Mouse (Mus musculus): ENCODE measurements around the gene Cnnm4. TPM values are rescaled to one million over a fixed set of nuclear protein-coding genes. Genes with fewer than 3 reads are reported as not detected.

Cnnm4 gene
- total and polyA plus RNA-seq, 2 experiments: 2.3 to 2.7 TPM

GRCm38 (mm10) chr1:36552506-36552905, 81.1 kb downstream of the Cnnm4 start:
- Histone ChIP-seq H3K27me3 (ENCODE audit: control insufficient read depth, insufficient read depth, low read length) (no peaks in the 10 kb centered on the region), H3K4me1 (ENCODE audit: control insufficient read depth, insufficient read depth, low read length) (peaks cover 5% of the 10 kb centered on the region; the same call in 1 of the 2 replicates), H3K4me3 (ENCODE audit: insufficient read depth, low read depth, low read length) (no peak overlapping the region), H3K27ac (replicated peaks; ENCODE audit: insufficient read depth, low read depth, low read length) (no peak overlapping the region), H3K36me3 (ENCODE audit: control insufficient read depth, insufficient read depth, low read length) (0 out of 2 replicates have a peak, but pooled peaks cover 2% of the 10 kb centered on the region), H3K9ac (ENCODE audit: low read depth, low read length) (no peak overlapping the region), H3K79me2 (ENCODE audit: control insufficient read depth, insufficient read depth, low read length) (no peaks in the 10 kb centered on the region)
- DNase-seq (ENCODE audit: extremely low read depth, low read depth, low spot score): no peak
- 89% methylated on average over 16 of the region's 16 CpGs for WGBS
- TF ChIP-seq CTCF (IDR thresholded peaks at IDR 0.05; ENCODE audit: low read depth, low read length) (no peak), POLR2A (IDR thresholded peaks at IDR 0.05; ENCODE audit: extremely low read depth, insufficient read depth, low read length) (no peak)

GRCm38 (mm10) chr1:36554633-36555399, 83.4 kb downstream of the Cnnm4 start:
- no peak for DNase-seq (ENCODE audit: extremely low read depth, low read depth, low spot score)
- Histone ChIP-seq H3K27ac (replicated peaks; ENCODE audit: insufficient read depth, low read depth, low read length) (peak overlapping the region; percentile 42), H3K4me3 (ENCODE audit: insufficient read depth, low read depth, low read length) (no peak overlapping the region; the same call in 1 of the 2 replicates), H3K27me3 (ENCODE audit: control insufficient read depth, insufficient read depth, low read length) (no peaks in the 10 kb centered on the region), H3K9ac (ENCODE audit: low read depth, low read length) (peak overlapping the region; percentile 24; the same call in 1 of the 2 replicates), H3K79me2 (ENCODE audit: control insufficient read depth, insufficient read depth, low read length) (no peaks in the 10 kb centered on the region), H3K36me3 (ENCODE audit: control insufficient read depth, insufficient read depth, low read length) (0 out of 2 replicates have a peak, but pooled peaks cover 2% of the 10 kb centered on the region), H3K4me1 (ENCODE audit: control insufficient read depth, insufficient read depth, low read length) (peaks cover 5% of the 10 kb centered on the region; the same call in 1 of the 2 replicates)
- no peak for TF ChIP-seq POLR2A (IDR thresholded peaks at IDR 0.05; ENCODE audit: extremely low read depth, insufficient read depth, low read length)
- TF ChIP-seq CTCF (IDR thresholded peaks at IDR 0.05; ENCODE audit: low read depth, low read length): no peak
- WGBS: 71% methylated on average over 21 of the region's 21 CpGs

GRCm38 (mm10) chr1:36555798-36556395, 84.5 kb downstream of the Cnnm4 start:
- peaks cover 5% of the 10 kb centered on the region; the same call in 1 of the 2 replicates for H3K4me1 ChIP-seq (ENCODE audit: control insufficient read depth, insufficient read depth, low read length)
- DNase-seq (ENCODE audit: extremely low read depth, low read depth, low spot score): no peak
- peak overlapping the region; percentile 99 for H3K9ac ChIP-seq (ENCODE audit: low read depth, low read length)
- no peak for TF ChIP-seq CTCF (IDR thresholded peaks at IDR 0.05; ENCODE audit: low read depth, low read length)
- no peak for TF ChIP-seq POLR2A (IDR thresholded peaks at IDR 0.05; ENCODE audit: extremely low read depth, insufficient read depth, low read length)
- H3K79me2 ChIP-seq (ENCODE audit: control insufficient read depth, insufficient read depth, low read length): no peaks in the 10 kb centered on the region
- H3K36me3 ChIP-seq (ENCODE audit: control insufficient read depth, insufficient read depth, low read length): 0 out of 2 replicates have a peak, but pooled peaks cover 2% of the 10 kb centered on the region
- H3K4me3 ChIP-seq (ENCODE audit: insufficient read depth, low read depth, low read length): peak overlapping the region; percentile 74
- WGBS: 66% methylated on average over 8 of the region's 8 CpGs
- no peaks in the 10 kb centered on the region for H3K27me3 ChIP-seq (ENCODE audit: control insufficient read depth, insufficient read depth, low read length)
- H3K27ac ChIP-seq (replicated peaks; ENCODE audit: insufficient read depth, low read depth, low read length): peak overlapping the region; percentile 73

- no peaks in the 10 kb centered on the region for H3K79me2 ChIP-seq (ENCODE audit: control insufficient read depth, insufficient read depth, low read length)
- H3K4me1 ChIP-seq (ENCODE audit: control insufficient read depth, insufficient read depth, low read length): peaks cover 5% of the 10 kb centered on the region; the same call in 1 of the 2 replicates
- peak overlapping the region; percentile 99 for H3K9ac ChIP-seq (ENCODE audit: low read depth, low read length)
- H3K27ac ChIP-seq (replicated peaks; ENCODE audit: insufficient read depth, low read depth, low read length): peak overlapping the region; percentile 74
- 2% methylated on average over 52 of the region's 52 CpGs for WGBS
- H3K4me3 ChIP-seq (ENCODE audit: insufficient read depth, low read depth, low read length): peak overlapping the region; percentile 74
- peak; percentile 55 for DNase-seq (ENCODE audit: extremely low read depth, low read depth, low spot score)
- TF ChIP-seq POLR2A (IDR thresholded peaks at IDR 0.05; ENCODE audit: extremely low read depth, insufficient read depth, low read length) (peak; percentile 77; the same call in 1 of the 2 replicates), CTCF (IDR thresholded peaks at IDR 0.05; ENCODE audit: low read depth, low read length) (peak; percentile 77)
- H3K36me3 ChIP-seq (ENCODE audit: control insufficient read depth, insufficient read depth, low read length): no peaks in the 10 kb centered on the region
- H3K27me3 ChIP-seq (ENCODE audit: control insufficient read depth, insufficient read depth, low read length): no peaks in the 10 kb centered on the region
These were observed 85.4 kb downstream of the Cnnm4 start for GRCm38 (mm10) chr1:36556553-36557456.

- 1% methylated on average over 48 of the region's 48 CpGs for WGBS
- DNase-seq (ENCODE audit: extremely low read depth, low read depth, low spot score): no peak
- peaks cover 5% of the 10 kb centered on the region; the same call in 1 of the 2 replicates for H3K4me1 ChIP-seq (ENCODE audit: control insufficient read depth, insufficient read depth, low read length)
- peak overlapping the region; percentile 74 for H3K4me3 ChIP-seq (ENCODE audit: insufficient read depth, low read depth, low read length)
- TF ChIP-seq CTCF (IDR thresholded peaks at IDR 0.05; ENCODE audit: low read depth, low read length) (no peak), POLR2A (IDR thresholded peaks at IDR 0.05; ENCODE audit: extremely low read depth, insufficient read depth, low read length) (0 out of 2 replicates have a peak, but pooled peaks have one; percentile 18)
- no peaks in the 10 kb centered on the region for H3K36me3 ChIP-seq (ENCODE audit: control insufficient read depth, insufficient read depth, low read length)
- H3K9ac ChIP-seq (ENCODE audit: low read depth, low read length): peak overlapping the region; percentile 99
- no peaks in the 10 kb centered on the region for H3K79me2 ChIP-seq (ENCODE audit: control insufficient read depth, insufficient read depth, low read length)
- no peaks in the 10 kb centered on the region for H3K27me3 ChIP-seq (ENCODE audit: control insufficient read depth, insufficient read depth, low read length)
- H3K27ac ChIP-seq (replicated peaks; ENCODE audit: insufficient read depth, low read depth, low read length): peak overlapping the region; percentile 72
These were observed 86.1 kb downstream of the Cnnm4 start for GRCm38 (mm10) chr1:36557457-36558011.

Other genes with a start within 250 kb of the Cnnm4 start
- 44.5 and 49.0 TPM in 2 replicates for gene Uggt1, start 226.9 kb upstream of the Cnnm4 start, total RNA-seq (2014; rRNA removed)
- 11.6 and 12.6 TPM in 2 replicates for gene Uggt1, start 226.9 kb upstream of the Cnnm4 start, polyA plus RNA-seq (2012; rRNA removed)
- gene Neurl3, start 196.9 kb upstream of the Cnnm4 start, total RNA-seq (2014; rRNA removed): 3.3 and 4.0 TPM in 2 replicates
- gene Neurl3, start 196.9 kb upstream of the Cnnm4 start, polyA plus RNA-seq (2012; rRNA removed): 3.6 and 5.3 TPM in 2 replicates
- gene Arid5a, start 163.9 kb upstream of the Cnnm4 start, total RNA-seq (2014; rRNA removed): 0.67 and 1.7 TPM in 2 replicates
- gene Arid5a, start 163.9 kb upstream of the Cnnm4 start, polyA plus RNA-seq (2012; rRNA removed): 1.7 and 3.8 TPM in 2 replicates
- gene Kansl3, start 102.4 kb upstream of the Cnnm4 start, total RNA-seq (2014; rRNA removed): 14.9 and 21.7 TPM in 2 replicates
- gene Kansl3, start 102.4 kb upstream of the Cnnm4 start, polyA plus RNA-seq (2012; rRNA removed): 20.8 and 25.4 TPM in 2 replicates
- gene Fer1l5, start 99.3 kb upstream of the Cnnm4 start, total RNA-seq (2014; rRNA removed): not detected in 2 replicates
- gene Fer1l5, start 99.3 kb upstream of the Cnnm4 start, polyA plus RNA-seq (2012; rRNA removed): not detected in 2 replicates
- 5.1 and 7.9 TPM in 2 replicates for gene Lman2l, start 26.3 kb upstream of the Cnnm4 start, total RNA-seq (2014; rRNA removed)
- gene Lman2l, start 26.3 kb upstream of the Cnnm4 start, polyA plus RNA-seq (2012; rRNA removed): 7.7 and 9.3 TPM in 2 replicates
- gene Cnnm3, start 40.2 kb downstream of the Cnnm4 start, total RNA-seq (2014; rRNA removed): 4.4 and 6.8 TPM in 2 replicates
- gene Cnnm3, start 40.2 kb downstream of the Cnnm4 start, polyA plus RNA-seq (2012; rRNA removed): 11.3 and 14.1 TPM in 2 replicates
- gene Ankrd23, start 65.3 kb downstream of the Cnnm4 start, total RNA-seq (2014; rRNA removed): 1.8 and 2.0 TPM in 2 replicates
- gene Ankrd23, start 65.3 kb downstream of the Cnnm4 start, polyA plus RNA-seq (2012; rRNA removed): 3.5 and 5.1 TPM in 2 replicates
- not detected in 2 replicates for gene Gm42417, start 67.8 kb downstream of the Cnnm4 start, total RNA-seq (2014; rRNA removed)
- gene Gm42417, start 67.8 kb downstream of the Cnnm4 start, polyA plus RNA-seq (2012; rRNA removed): not detected in 2 replicates
- gene Ankrd39, start 75.8 kb downstream of the Cnnm4 start, total RNA-seq (2014; rRNA removed): 2.6 and 4.9 TPM in 2 replicates
- gene Ankrd39, start 75.8 kb downstream of the Cnnm4 start, polyA plus RNA-seq (2012; rRNA removed): 7.7 and 9.4 TPM in 2 replicates
- gene Sema4c, start 86.7 kb downstream of the Cnnm4 start, total RNA-seq (2014; rRNA removed): 1.5 and 2.2 TPM in 2 replicates
- gene Sema4c, start 86.7 kb downstream of the Cnnm4 start, polyA plus RNA-seq (2012; rRNA removed): 1.4 and 2.4 TPM in 2 replicates
- gene Fam178b, start 211.6 kb downstream of the Cnnm4 start, total RNA-seq (2014; rRNA removed): 0.18 TPM in 1 of 2 replicates, not detected in the other
- 0.11 TPM in 1 of 2 replicates, not detected in the other for gene Fam178b, start 211.6 kb downstream of the Cnnm4 start, polyA plus RNA-seq (2012; rRNA removed)
- gene Cox5b, start 219.8 kb downstream of the Cnnm4 start, total RNA-seq (2014; rRNA removed): 445 and 458 TPM in 2 replicates
- gene Cox5b, start 219.8 kb downstream of the Cnnm4 start, polyA plus RNA-seq (2012; rRNA removed): 756 and 791 TPM in 2 replicates
- gene 4933424G06Rik, start 238.5 kb downstream of the Cnnm4 start, total RNA-seq (2014; rRNA removed): not detected in 2 replicates
- not detected in 2 replicates for gene 4933424G06Rik, start 238.5 kb downstream of the Cnnm4 start, polyA plus RNA-seq (2012; rRNA removed)
- 34.9 and 38.5 TPM in 2 replicates for gene Actr1b, start 242.8 kb downstream of the Cnnm4 start, total RNA-seq (2014; rRNA removed)
- 62.6 and 71.3 TPM in 2 replicates for gene Actr1b, start 242.8 kb downstream of the Cnnm4 start, polyA plus RNA-seq (2012; rRNA removed)

Measured in liver, adult 2 months (tissue).